Mouse (Mus musculus): ENCODE results near the gene Gm10310.
"Not testable (repeated sequence)": the region's sequence is repeated elsewhere in the genome, so short reads cannot be mapped to it uniquely, and the experiment has no call there.

Gene Gm10310

GRCm38 (mm10) chr10:129984962-129985361 is at the start of gene Gm10310:
TSS of gene Gm10310 (minus strand) at chr10:129985062.
- not testable (repeated sequence) for DNase-seq

GRCm38 (mm10) chr10:130030048-130030447 is 45.2 kb upstream of the Gm10310 start, which contains the start of gene Olfr821:
TSS of gene Olfr821 (plus strand) at chr10:130030348.
- no peak for DNase-seq

DNA sequence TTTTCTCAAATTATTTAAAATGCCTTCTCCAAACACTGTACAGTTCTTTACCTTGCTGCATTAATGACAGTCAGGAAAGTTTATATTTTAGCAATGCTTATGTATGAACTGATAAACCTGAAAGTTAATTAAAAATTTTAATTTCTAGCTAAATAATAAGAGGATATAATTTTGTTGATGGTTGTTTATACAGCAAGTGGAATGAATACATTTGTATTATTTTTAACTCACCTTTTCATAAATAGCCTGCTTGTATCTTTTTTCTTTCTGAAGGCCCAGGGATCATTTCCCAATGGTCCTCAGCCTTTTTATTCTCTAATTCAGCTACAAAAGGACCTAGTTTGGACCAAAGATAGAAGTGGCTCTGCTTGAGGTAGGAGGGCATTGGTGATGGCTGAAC is 27.5 kb upstream of the Gm10310 start, which contains the start of gene Olfr820:
Olfr820 (plus strand) TSS at position 301 of the 400 bp plus-strand sequence.
- DNase-seq, result no peak

GRCm38 (mm10) chr10:130005366-130005765 is 20.5 kb upstream of the Gm10310 start:
- DNase-seq, result not testable (repeated sequence)

GRCm38 (mm10) chr10:130004104-130004503 is 19.2 kb upstream of the Gm10310 start:
- not testable (repeated sequence) for DNase-seq

DNA sequence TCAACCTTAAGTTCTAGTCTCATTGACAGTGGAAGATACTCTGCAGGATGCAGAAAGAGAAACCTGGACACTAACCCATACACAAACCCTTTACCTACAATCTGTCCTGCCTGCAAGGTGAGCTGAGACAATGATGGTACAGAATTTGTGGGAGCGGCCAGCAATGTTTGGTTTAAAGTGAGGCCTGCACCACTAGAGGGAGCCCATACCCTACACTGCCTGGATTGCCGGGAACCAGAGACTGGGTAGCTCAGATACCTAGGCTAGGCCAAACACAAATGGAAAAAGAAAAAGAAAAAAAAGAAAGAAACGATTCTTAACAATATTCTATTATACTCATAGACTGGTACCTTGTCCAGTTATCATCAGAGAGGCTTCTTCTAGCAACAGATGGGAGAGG is 3.0 kb downstream of the Gm10310 start:
- not testable (repeated sequence) for DNase-seq

- DNase-seq, result not testable (repeated sequence)
Observed at GRCm38 (mm10) chr10:129976040-129976439, 8.8 kb downstream of the Gm10310 start, which contains the start of gene Olfr247. TSS of gene Olfr247 (minus strand) at chr10:129976140.

DNA sequence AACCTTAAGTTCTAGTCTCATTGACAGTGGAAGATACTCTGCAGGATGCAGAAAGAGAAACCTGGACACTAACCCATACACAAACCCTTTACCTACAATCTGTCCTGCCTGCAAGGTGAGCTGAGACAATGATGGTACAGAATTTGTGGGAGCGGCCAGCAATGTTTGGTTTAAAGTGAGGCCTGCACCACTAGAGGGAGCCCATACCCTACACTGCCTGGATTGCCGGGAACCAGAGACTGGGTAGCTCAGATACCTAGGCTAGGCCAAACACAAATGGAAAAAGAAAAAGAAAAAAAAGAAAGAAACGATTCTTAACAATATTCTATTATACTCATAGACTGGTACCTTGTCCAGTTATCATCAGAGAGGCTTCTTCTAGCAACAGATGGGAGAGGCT is 11.9 kb downstream of the Gm10310 start:
- not testable (repeated sequence) for DNase-seq

- not testable (repeated sequence) for DNase-seq
Observed at GRCm38 (mm10) chr10:129967166-129967565, 17.7 kb downstream of the Gm10310 start, which contains the start of gene Olfr819. TSS of gene Olfr819 (minus strand) at chr10:129967266.

GRCm38 (mm10) chr10:129966232-129966631 is 18.6 kb downstream of the Gm10310 start:
- not testable (repeated sequence) for DNase-seq

GRCm38 (mm10) chr10:129949000-129949399 is 35.9 kb downstream of the Gm10310 start, which contains the start of gene Olfr818:
TSS of gene Olfr818 (minus strand) at chr10:129949100.
- DNase-seq, result no peak

Measured in layer of hippocampus, adult 9-11 months (tissue).